9 mouse cellular contexts compared by ENCODE assay signal in the genomic region with DNA sequence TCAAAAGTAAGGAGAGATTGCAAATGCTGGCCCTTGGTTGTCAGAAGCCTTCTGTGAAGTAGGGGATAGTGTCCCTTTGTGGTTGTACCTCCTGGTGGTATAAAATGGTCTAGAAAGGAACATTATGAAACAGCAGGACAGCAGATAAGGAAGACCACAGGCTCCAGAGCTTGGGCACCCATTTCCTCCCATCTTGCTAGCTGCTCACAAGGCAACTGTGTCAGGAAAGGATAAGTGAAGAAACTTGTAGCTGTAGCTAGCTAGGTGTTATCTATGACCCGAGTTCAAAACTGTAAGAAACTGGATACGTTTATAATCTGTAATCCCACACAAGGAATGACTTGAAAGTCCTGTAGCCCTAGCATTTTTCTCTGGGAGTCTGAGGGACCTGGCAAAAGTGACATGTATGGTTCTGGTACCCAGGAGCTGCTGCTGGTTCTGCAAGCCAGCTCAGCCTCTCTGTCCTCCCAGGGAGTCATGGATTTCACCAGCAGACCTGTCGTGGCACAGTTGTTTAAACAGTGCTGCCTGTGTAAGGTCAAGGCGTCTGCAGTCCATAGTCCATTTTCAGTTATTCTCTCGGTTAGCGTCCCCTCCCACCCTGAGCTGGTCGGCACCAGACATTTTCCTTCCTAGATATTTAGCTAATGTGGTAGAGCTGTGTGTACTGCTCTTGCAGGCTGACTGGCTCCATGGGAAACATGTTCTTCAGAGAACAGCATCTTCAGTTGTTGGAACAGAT. TPM values are rescaled to one million over a fixed set of nuclear protein-coding genes. Genes with fewer than 3 reads are reported as not detected.
A peak's percentile ranks its signal among the peaks of the same experiment; 100 is the strongest.
DNase-seq lines count a peak whose midpoint lies in the region; ATAC-seq and TF ChIP-seq lines count a peak whose summit lies in the region.
"Had no signal": no experiment of that assay in that cellular context is flagged by ENCODE, and none has a peak within 500 bp of the region (broad histone marks: within the 10 kb centered on the region; RNA-seq: fewer than 3 reads in every experiment).

No protein-coding gene starts in this region.

- H3K27me3 ChIP-seq in heart, embryonic 16.5 days (ENCODE audit: control insufficient read depth, insufficient read depth, low read length): no peaks in the 10 kb centered on the region
- no peaks in the 10 kb centered on the region for H3K27me3 ChIP-seq in kidney, adult 2 months (replicated peaks; ENCODE audit: control insufficient read depth, insufficient read depth, low read length)
- no peaks in the 10 kb centered on the region for H3K27me3 ChIP-seq in liver, embryonic 16.5 days (ENCODE audit: control insufficient read depth, insufficient read depth, low read depth, low read length)

- H3K4me1 ChIP-seq in heart, embryonic 16.5 days (ENCODE audit: control insufficient read depth, insufficient read depth, low read length): peaks cover 25% of the 10 kb centered on the region
- H3K4me1 ChIP-seq in kidney, adult 2 months (ENCODE audit: control insufficient read depth, insufficient read depth, low read length): peaks cover 21% of the 10 kb centered on the region; the same call in 1 of the 2 replicates
- peaks cover 48% of the 10 kb centered on the region for H3K4me1 ChIP-seq in liver, embryonic 16.5 days (ENCODE audit: control insufficient read depth, low read depth, low read length)

- TF ChIP-seq POLR2A in kidney, adult 2 months (IDR thresholded peaks at IDR 0.05; ENCODE audit: low read depth, low read length): no peak

- H3K9ac ChIP-seq in heart, embryonic 16.5 days (ENCODE audit: low read length): peak overlapping the region; percentile 51
- H3K9ac ChIP-seq in liver, embryonic 16.5 days (ENCODE audit: low read depth, low read length): peak overlapping the region; percentile 39

- intact Hi-C loops in heart, postnatal 14 days (cut with DNase I): no loop called here

- no peak for TF ChIP-seq CTCF in kidney, adult 2 months (conservative IDR thresholded peaks at IDR 0.05; ENCODE audit: insufficient read depth, insufficient read length, low read depth, low read length)

- H3K4me2 ChIP-seq in heart, embryonic 16.5 days (ENCODE audit: low read depth, low read length): peak overlapping the region; percentile 29
- peak overlapping the region; percentile 68 for H3K4me2 ChIP-seq in liver, embryonic 16.5 days (ENCODE audit: low read depth, low read length)

- no peaks in the 10 kb centered on the region for H3K9me3 ChIP-seq in heart, embryonic 16.5 days (replicated peaks; ENCODE audit: control insufficient read depth, low read length)
- H3K9me3 ChIP-seq in liver, embryonic 16.5 days (replicated peaks; ENCODE audit: control insufficient read depth, low read length): no peaks in the 10 kb centered on the region
- H3K9me3 ChIP-seq: midbrain, embryonic 10.5 days had no signal

- peaks cover 3% of the 10 kb centered on the region; the same call in 1 of the 2 replicates for H3K36me3 ChIP-seq in heart, embryonic 16.5 days (ENCODE audit: control insufficient read depth, insufficient read depth)
- H3K36me3 ChIP-seq in kidney, adult 2 months (ENCODE audit: control insufficient read depth, insufficient read depth, low read length): no peaks in the 10 kb centered on the region; the same call in none of the 2 replicates
- peaks cover 9% of the 10 kb centered on the region; the same call in 1 of the 2 replicates for H3K36me3 ChIP-seq in liver, embryonic 16.5 days (ENCODE audit: control insufficient read depth, insufficient read depth)

- no peak for ATAC-seq in heart, embryonic 16.5 days (replicated peaks; ENCODE audit: extremely low read depth, insufficient read depth, low FRiP score)
- no peak for ATAC-seq in liver, embryonic 16.5 days (ENCODE audit: low read depth)

- DNase-seq in heart, postnatal 14 days: no peak
- peak; percentile 29 for DNase-seq in c-Kit-negative CD71-positive TER-119-positive erythroid progenitor cells, embryonic 14.5 days (ENCODE audit: low read depth, low spot score)
- peak; percentile 68 for DNase-seq in kidney, adult 2 months
- no peak for DNase-seq in gastrocnemius, postnatal 25 days
- no peak for DNase-seq in cerebellum, postnatal 36 days
- no peak for DNase-seq in right cerebral cortex, postnatal 4 days

- H3K4me3 ChIP-seq in heart, embryonic 16.5 days (ENCODE audit: low read length): no peak overlapping the region
- H3K4me3 ChIP-seq in kidney, adult 2 months (ENCODE audit: insufficient read depth, low read depth, low read length): no peak overlapping the region
- H3K4me3 ChIP-seq in liver, embryonic 16.5 days (ENCODE audit: low read depth, low read length): peak overlapping the region; percentile 35

- H3K27ac ChIP-seq in heart, embryonic 16.5 days (ENCODE audit: low read length): peak overlapping the region; percentile 74
- H3K27ac ChIP-seq in kidney, adult 2 months (ENCODE audit: insufficient read depth, low read depth, low read length): peak overlapping the region; percentile 57
- peak overlapping the region; percentile 89 for H3K27ac ChIP-seq in liver, embryonic 16.5 days (ENCODE audit: low read length)
- H3K27ac ChIP-seq: midbrain, embryonic 10.5 days had no signal

- WGBS in heart, embryonic 16.5 days: 40% methylated on average over 7 of the region's 7 CpGs
- WGBS in kidney, adult 2 months: 22% methylated on average over 7 of the region's 7 CpGs
- WGBS in liver, embryonic 16.5 days (ENCODE audit: insufficient replicate concordance): 6% methylated on average over 7 of the region's 7 CpGs

RNA-seq across cellular contexts. Expression of a gene that starts 3.7 kb away (rescaled TPM):
- polyA plus RNA-seq in heart, embryonic 16.5 days (2015; fragmentation: Nextera tagmentation; extraction: Ambion mirVana): 47.8 and 56.4 TPM in 2 replicates
- 10 to 100 TPM; 37.4 to 38.2 TPM for total RNA-seq in heart, postnatal 14 days (2021)
- polyA plus RNA-seq in kidney, adult 2 months (2012; rRNA removed): 63.0 and 64.9 TPM in 2 replicates
- polyA plus RNA-seq in liver, embryonic 16.5 days (2015; fragmentation: Nextera tagmentation; extraction: Ambion mirVana): 52.2 and 52.8 TPM in 2 replicates
- total RNA-seq in gastrocnemius, postnatal 25 days (2021): 10 to 100 TPM; 27.8 to 35.3 TPM

Comparison
In these comparisons a context has a peak if more than half of its experiments do, and no peak if none do; other contexts are left out.
1. DNase-seq: peak in c-Kit-negative CD71-positive TER-119-positive erythroid progenitor cells, embryonic 14.5 days (single experiment) and kidney, adult 2 months (single experiment); none in heart, postnatal 14 days (0 of 2), gastrocnemius, postnatal 25 days (single experiment), cerebellum, postnatal 36 days (0 of 2) and right cerebral cortex, postnatal 4 days (single experiment).
2. Peak in every context shown above with its lines, with median percentiles within 50 percentile points of each other: H3K27ac ChIP-seq.